Comparison of ENCODE assay signal across 8 mouse cellular contexts in the genomic region with DNA sequence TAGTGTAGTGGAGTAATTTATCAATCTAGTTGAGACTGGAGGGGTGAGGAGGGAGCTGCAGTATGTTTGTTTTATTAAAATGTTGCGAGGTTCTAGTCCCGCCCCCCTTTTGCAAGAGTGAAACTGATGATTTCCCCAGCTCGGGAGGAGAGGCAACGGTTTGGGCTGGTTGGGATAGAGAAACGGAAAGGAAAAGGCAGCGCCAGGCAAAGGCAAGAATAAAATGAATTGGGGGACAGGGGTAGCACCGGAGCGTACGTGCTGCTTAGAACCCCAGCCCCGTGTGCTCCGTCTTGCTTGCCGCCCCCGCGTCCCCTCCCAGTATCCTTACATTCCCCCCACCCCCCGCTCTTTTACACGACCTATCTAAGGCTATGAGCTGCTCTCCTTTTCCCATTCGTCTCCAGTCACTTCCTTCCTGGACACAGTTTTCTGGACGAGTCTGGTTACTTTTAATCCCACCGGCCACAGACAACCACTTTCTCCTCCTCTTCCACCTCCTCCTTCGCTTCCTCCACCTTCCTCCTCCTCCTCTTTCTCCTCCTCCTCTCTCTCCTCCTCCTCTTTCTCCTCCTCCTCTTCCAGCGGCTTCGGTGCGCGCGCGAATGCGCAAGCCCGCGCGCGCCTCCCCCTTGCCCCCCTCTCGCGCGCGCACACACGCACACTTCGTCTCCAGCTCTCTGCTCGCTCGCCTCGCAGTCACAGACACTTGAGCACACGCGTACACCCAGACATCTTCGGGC. TPM values are rescaled to one million over a fixed set of nuclear protein-coding genes. Genes with fewer than 3 reads are reported as not detected.
DNase-seq lines count a peak whose midpoint lies in the region; ATAC-seq lines count a peak whose summit lies in the region.

No protein-coding gene starts in this region.

- no peaks in the 10 kb centered on the region for H3K36me3 ChIP-seq in embryonic facial prominence, embryonic 14.5 days (ENCODE audit: control insufficient read depth, insufficient read depth, low read length)
- no peaks in the 10 kb centered on the region for H3K36me3 ChIP-seq in heart, embryonic 11.5 days (ENCODE audit: control insufficient read depth, insufficient read depth, low read length)
- no peaks in the 10 kb centered on the region for H3K36me3 ChIP-seq in kidney, embryonic 15.5 days
- H3K36me3 ChIP-seq in liver, embryonic 12.5 days = no peaks in the 10 kb centered on the region
- H3K36me3 ChIP-seq in stomach, embryonic 14.5 days (ENCODE audit: control insufficient read depth, insufficient read depth, low read length) = no peaks in the 10 kb centered on the region

- no peaks in the 10 kb centered on the region for H3K9me3 ChIP-seq in embryonic facial prominence, embryonic 14.5 days (ENCODE audit: control insufficient read depth, low read length)
- H3K9me3 ChIP-seq in heart, embryonic 11.5 days (replicated peaks; ENCODE audit: control insufficient read depth, low read length) = no peaks in the 10 kb centered on the region
- no peaks in the 10 kb centered on the region for H3K9me3 ChIP-seq in kidney, embryonic 15.5 days (replicated peaks)
- no peaks in the 10 kb centered on the region for H3K9me3 ChIP-seq in liver, embryonic 12.5 days (replicated peaks)
- H3K9me3 ChIP-seq in stomach, embryonic 14.5 days (ENCODE audit: control insufficient read depth, low read depth, low read length) = no peaks in the 10 kb centered on the region

- H3K4me2 ChIP-seq in embryonic facial prominence, embryonic 14.5 days (ENCODE audit: low read depth, low read length) = peak overlapping the region; percentile 76
- H3K4me2 ChIP-seq in heart, embryonic 11.5 days = peak overlapping the region; percentile 70
- peak overlapping the region; percentile 85 for H3K4me2 ChIP-seq in kidney, embryonic 15.5 days
- H3K4me2 ChIP-seq in liver, embryonic 12.5 days = peak overlapping the region; percentile 87
- H3K4me2 ChIP-seq in stomach, embryonic 14.5 days (replicated peaks; ENCODE audit: low read depth, low read length) = peak overlapping the region; percentile 72

- peak; percentile 87 for ATAC-seq in embryonic facial prominence, embryonic 14.5 days (ENCODE audit: low read depth)
- peak; percentile 74 for ATAC-seq in heart, embryonic 11.5 days (replicated peaks; ENCODE audit: insufficient number of reproducible peaks, low FRiP score, low TSS enrichment)
- ATAC-seq in kidney, embryonic 15.5 days (replicated peaks; ENCODE audit: low FRiP score) = peak; percentile 81
- peak; percentile 77 for ATAC-seq in liver, embryonic 12.5 days
- peak; percentile 57; the same call in 1 of the 2 replicates for ATAC-seq in monocyte, adult 5-6 weeks (replicated peaks; ENCODE audit: insufficient number of reproducible peaks, low FRiP score, low TSS enrichment, poor library complexity, severe bottlenecking)
- peak; percentile 80 for ATAC-seq in stomach, embryonic 14.5 days (ENCODE audit: insufficient number of reproducible peaks, insufficient read depth, low FRiP score, low read depth)

- peak; percentile 60 to 65 for DNase-seq in spleen, adult 18-20 months
- no peak for DNase-seq in spleen, adult 12 weeks (ENCODE audit: low spot score)
- DNase-seq in embryonic facial prominence, embryonic 14.5 days (ENCODE audit: low spot score) = peak; percentile 94

- H3K27me3 ChIP-seq in embryonic facial prominence, embryonic 14.5 days (replicated peaks; ENCODE audit: control insufficient read depth, insufficient read depth, low read length) = no peaks in the 10 kb centered on the region
- no peaks in the 10 kb centered on the region for H3K27me3 ChIP-seq in heart, embryonic 11.5 days (ENCODE audit: control insufficient read depth, insufficient read depth, low read length)
- H3K27me3 ChIP-seq in kidney, embryonic 15.5 days = peaks cover 5% of the 10 kb centered on the region; the same call in 1 of the 2 replicates
- H3K27me3 ChIP-seq in liver, embryonic 12.5 days (replicated peaks) = peaks cover 13% of the 10 kb centered on the region; the same call in 1 of the 2 replicates
- no peaks in the 10 kb centered on the region for H3K27me3 ChIP-seq in stomach, embryonic 14.5 days (ENCODE audit: control insufficient read depth, insufficient read depth, low read length)

- under 1% methylated on average over 40 of the region's 43 CpGs for WGBS in embryonic facial prominence, embryonic 14.5 days
- under 1% methylated on average over 43 of the region's 43 CpGs for WGBS in heart, embryonic 11.5 days (ENCODE audit: insufficient replicate concordance)
- WGBS in kidney, embryonic 15.5 days = under 1% methylated on average over 39 of the region's 43 CpGs
- WGBS in liver, embryonic 12.5 days (ENCODE audit: insufficient replicate concordance) = under 1% methylated on average over 43 of the region's 43 CpGs
- under 1% methylated on average over 41 of the region's 43 CpGs for WGBS in stomach, embryonic 14.5 days

- H3K4me3 ChIP-seq in embryonic facial prominence, embryonic 14.5 days (ENCODE audit: low read depth, low read length) = peak overlapping the region; percentile 65
- peak overlapping the region; percentile 77 for H3K4me3 ChIP-seq in heart, embryonic 11.5 days (ENCODE audit: low read depth, low read length)
- H3K4me3 ChIP-seq in kidney, embryonic 15.5 days (replicated peaks) = peak overlapping the region; percentile 66
- peak overlapping the region; percentile 67 for H3K4me3 ChIP-seq in liver, embryonic 12.5 days
- peak overlapping the region; percentile 63 for H3K4me3 ChIP-seq in stomach, embryonic 14.5 days (ENCODE audit: low read depth, low read length)

- H3K9ac ChIP-seq in embryonic facial prominence, embryonic 14.5 days (ENCODE audit: low read depth, low read length) = peak overlapping the region; percentile 81
- peak overlapping the region; percentile 81 for H3K9ac ChIP-seq in heart, embryonic 11.5 days (ENCODE audit: low read depth, low read length)
- H3K9ac ChIP-seq in kidney, embryonic 15.5 days = peak overlapping the region; percentile 29; the same call in 1 of the 2 replicates
- peak overlapping the region; percentile 58 for H3K9ac ChIP-seq in liver, embryonic 12.5 days
- peak overlapping the region; percentile 53 for H3K9ac ChIP-seq in stomach, embryonic 14.5 days (replicated peaks; ENCODE audit: low read depth, low read length)

- peak overlapping the region; percentile 89 for H3K27ac ChIP-seq in embryonic facial prominence, embryonic 14.5 days (replicated peaks; ENCODE audit: low read depth, low read length)
- peak overlapping the region; percentile 95 for H3K27ac ChIP-seq in heart, embryonic 11.5 days (ENCODE audit: low read depth, low read length)
- H3K27ac ChIP-seq in kidney, embryonic 15.5 days = peak overlapping the region; percentile 91
- peak overlapping the region; percentile 56 for H3K27ac ChIP-seq in liver, embryonic 12.5 days
- H3K27ac ChIP-seq in stomach, embryonic 14.5 days (ENCODE audit: low read length) = peak overlapping the region; percentile 81; the same call in 1 of the 2 replicates

- H3K4me1 ChIP-seq in embryonic facial prominence, embryonic 14.5 days (ENCODE audit: control insufficient read depth, insufficient read depth, low read length) = no peaks in the 10 kb centered on the region
- peaks cover 5% of the 10 kb centered on the region; the same call in 1 of the 2 replicates for H3K4me1 ChIP-seq in heart, embryonic 11.5 days (ENCODE audit: control insufficient read depth, insufficient read depth, low read length)
- H3K4me1 ChIP-seq in kidney, embryonic 15.5 days = no peaks in the 10 kb centered on the region
- peaks cover 25% of the 10 kb centered on the region for H3K4me1 ChIP-seq in liver, embryonic 12.5 days
- no peaks in the 10 kb centered on the region; the same call in 1 of the 2 replicates for H3K4me1 ChIP-seq in stomach, embryonic 14.5 days (ENCODE audit: control insufficient read depth, insufficient read depth, low read length)

RNA-seq across cellular contexts. Expression of a gene that starts 20.5 kb away (rescaled TPM):
- 195 and 224 TPM in 2 replicates for polyA plus RNA-seq in embryonic facial prominence, embryonic 14.5 days (2014; fragmentation: Nextera tagmentation; extraction: Ambion mirVana)
- 126 and 130 TPM in 2 replicates for polyA plus RNA-seq in heart, embryonic 11.5 days (2014; fragmentation: Nextera tagmentation; extraction: Ambion mirVana)
- 53.6 and 60.4 TPM in 2 replicates for polyA plus RNA-seq in kidney, embryonic 15.5 days (2015; fragmentation: Nextera tagmentation; extraction: Ambion mirVana)
- 29.9 and 32.3 TPM in 2 replicates for polyA plus RNA-seq in liver, embryonic 12.5 days (2016; fragmentation: Nextera tagmentation; extraction: Ambion mirVana)
- total RNA-seq in monocyte, adult 5-6 weeks (2017) = 206 to 301 TPM (median 262 TPM) in 3 replicates
- polyA plus RNA-seq in stomach, embryonic 14.5 days (2014; fragmentation: Nextera tagmentation; extraction: Ambion mirVana) = 53.3 and 54.9 TPM in 2 replicates

Comparison
In these comparisons a context has a peak if more than half of its experiments do, and no peak if none do; other contexts are left out.
1. H3K9ac ChIP-seq: peak in every context shown above with its lines; median percentile 81 in embryonic facial prominence, embryonic 14.5 days; 81 in heart, embryonic 11.5 days; 58 in liver, embryonic 12.5 days; 53 in stomach, embryonic 14.5 days; 29 in kidney, embryonic 15.5 days.